Mouse (Mus musculus) cerebellum, adult 11-12 months (tissue): Measurements from ENCODE around the gene A030005L19Rik.
"Not testable (repeated sequence)": the region's sequence is repeated elsewhere in the genome, so short reads cannot be mapped to it uniquely, and the experiment has no call there.

ENCODE experiments used
- DNase-seq: peaks from one replicate; pipeline ENCODE4 v3.0.0; 2022

A030005L19Rik gene

DNA sequence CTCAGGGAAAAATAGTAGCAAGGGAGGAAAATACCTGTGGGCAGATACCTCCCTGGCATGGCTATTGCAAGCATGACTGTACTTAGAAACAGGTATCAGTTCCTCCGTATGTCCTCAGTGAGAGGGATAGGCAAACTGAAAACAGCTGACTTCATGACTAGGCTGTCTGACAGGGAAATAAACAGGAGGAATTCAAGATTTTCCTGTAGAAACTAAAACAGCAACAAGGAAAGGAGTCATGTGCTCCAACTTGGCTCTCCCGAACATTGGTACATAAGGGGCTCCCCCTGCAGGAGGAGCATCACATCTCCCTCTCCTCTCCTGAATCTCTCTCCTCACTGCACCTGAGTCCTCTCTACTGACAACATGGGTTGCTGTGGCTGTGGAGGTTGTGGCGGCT lies at the start of gene A030005L19Rik:
A030005L19Rik (plus strand) TSS at position 301 of the 400 bp plus-strand sequence.
- no peak for DNase-seq

DNA sequence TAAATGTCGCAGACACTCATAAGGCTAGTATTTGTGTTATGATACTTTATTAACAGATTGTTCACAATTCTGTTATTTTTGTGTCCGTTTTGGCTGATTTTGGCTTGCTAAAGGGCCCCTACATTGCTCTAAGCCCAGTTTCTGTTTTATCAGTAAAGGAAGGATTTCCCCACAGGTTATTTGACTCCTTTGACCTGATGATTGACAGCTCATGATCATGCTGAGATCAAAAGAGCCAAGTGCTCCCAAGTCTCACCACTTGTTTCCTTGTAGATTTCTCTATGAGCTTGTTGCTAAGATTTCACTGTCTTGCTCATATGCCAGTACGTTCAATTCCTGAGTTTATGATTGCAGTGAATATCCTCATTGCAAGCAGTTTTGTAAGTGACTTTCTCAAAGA lies 42.9 kb upstream of the A030005L19Rik start:
- DNase-seq: no peak

DNA sequence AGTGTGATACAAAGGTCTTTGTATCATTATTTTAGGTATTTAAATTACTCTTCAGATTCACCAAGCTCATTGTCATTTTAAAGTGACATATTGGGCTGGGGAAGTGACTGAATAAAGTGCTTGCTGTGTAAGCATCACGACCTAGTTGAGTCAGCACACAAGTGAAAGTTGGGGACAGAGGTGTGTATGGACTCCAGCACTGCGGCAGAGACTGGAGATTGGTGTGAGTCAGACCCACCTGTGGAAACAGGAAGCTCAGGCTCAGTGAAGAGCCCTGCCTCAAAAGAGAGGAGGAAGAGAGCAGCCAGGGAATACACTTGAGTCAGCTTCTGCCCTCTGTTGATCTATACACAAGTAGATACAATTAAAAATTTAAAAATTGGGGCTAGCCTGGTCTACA lies 34.0 kb upstream of the A030005L19Rik start:
- no peak for DNase-seq

DNA sequence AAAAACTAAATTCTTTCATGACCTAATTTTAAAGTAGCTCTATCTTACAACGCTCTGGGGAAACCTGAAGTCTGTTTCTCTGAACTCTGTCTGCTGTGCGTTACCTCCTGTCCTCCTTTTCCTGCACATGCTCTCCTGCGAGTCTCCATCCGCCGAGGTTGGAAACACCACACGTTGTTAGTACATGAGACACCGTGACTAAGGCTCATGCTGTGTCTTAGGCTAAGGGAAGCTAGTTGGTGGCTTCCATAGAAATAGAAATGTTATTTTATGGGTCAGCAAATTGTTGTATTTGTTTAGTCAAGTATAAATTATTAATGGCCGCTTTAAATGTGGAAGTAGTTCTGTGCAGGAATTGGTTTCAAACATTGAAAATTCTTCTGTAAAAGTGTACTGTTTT lies 32.9 kb upstream of the A030005L19Rik start:
- DNase-seq: no peak

DNA sequence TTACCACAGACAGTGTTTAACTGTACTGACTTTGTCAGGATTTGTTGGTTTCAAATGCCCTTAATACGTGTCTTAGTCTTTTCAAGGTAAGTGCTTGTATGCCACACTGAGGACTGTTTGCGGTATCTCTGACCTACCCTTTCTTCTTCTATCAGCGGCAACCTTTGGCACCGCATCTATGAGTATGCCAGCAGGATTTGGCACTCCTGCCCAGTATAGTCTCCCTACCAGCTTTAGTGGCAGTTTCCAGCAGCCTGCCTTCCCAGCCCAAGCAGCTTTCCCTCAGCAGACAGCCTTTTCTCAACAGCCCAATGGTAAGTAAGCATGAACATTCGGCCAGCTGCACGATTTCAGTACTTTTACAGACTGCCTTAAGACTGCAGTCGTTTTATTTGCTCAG lies 19.9 kb upstream of the A030005L19Rik start:
- DNase-seq: no peak

DNA sequence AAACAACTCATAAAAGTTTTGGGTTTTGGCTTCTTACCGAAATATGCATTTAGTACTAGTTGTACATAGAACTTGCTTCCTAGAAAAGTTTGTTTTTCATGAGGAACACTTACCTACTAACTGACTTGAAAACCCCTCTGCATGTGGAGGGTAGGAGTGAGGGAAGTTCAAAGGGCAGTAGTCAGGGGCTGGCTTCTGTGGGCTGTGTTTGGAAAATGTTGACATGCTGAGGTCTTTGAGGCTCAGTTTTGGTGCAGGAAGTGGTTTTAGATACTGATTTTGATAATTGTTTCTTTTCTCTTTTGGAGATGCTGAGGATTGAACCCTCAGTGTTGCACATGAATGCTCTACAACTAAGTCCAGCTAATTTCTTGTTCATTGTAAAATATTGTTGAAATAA lies 12.6 kb upstream of the A030005L19Rik start:
- no peak for DNase-seq

DNA sequence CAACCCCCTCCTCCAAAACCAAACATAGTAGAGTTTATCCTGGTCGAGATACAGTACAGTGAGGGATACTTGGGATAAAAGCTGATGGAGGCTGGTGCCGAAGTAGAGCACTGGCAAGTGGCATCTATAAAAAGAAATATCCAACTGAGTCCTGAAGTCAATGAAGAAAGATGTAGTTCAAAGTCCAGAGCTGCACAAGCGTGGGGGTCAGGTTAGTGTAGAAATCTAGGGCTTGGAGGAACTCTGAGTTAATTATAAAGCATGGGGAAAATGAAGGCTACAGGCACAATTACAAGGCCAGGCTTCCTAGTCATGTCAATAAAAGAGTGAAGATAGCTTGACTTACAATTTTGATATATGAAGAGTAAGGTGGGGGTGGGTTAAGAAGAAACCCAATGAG lies 11.9 kb upstream of the A030005L19Rik start:
- DNase-seq: no peak

DNA sequence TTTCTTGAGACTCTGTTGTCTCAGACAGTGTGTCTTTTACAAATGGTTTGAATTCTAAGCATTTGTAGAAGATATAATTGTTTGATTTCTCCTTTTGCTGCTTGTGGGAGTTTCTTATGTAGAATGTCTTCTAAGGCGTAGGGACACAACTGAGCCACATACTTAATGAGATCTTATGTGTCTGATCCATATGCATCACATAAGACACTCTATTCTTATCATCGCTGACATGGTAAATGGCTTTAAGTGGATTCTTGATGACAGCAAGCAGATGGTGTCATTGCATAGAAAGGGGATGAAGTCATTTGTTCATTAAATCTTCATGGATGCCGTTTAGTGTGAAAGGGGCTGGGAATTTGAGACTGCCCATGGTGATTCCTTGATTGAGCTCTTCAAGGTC lies 7.2 kb upstream of the A030005L19Rik start:
- no peak for DNase-seq

DNA sequence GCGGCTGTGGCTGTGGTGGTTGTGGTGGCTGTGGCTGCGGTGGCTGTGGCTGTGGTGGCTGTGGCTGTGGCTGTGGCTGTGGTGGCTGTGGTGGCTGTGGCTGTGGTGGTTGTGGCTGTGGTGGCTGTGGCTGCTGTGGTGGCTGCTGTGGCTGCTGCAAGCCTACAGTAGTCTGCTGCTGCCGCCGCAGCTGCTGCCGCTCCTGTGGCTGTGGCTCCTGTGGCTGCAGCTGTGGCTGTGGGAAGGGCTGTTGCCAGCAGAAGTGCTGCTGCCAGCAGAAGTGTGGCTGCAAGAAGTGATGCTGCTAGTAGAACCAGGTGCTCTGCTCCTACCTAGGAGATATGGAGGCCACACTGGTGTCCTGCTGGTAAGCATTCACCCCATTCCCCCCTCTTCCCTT lies 309 bp downstream of the A030005L19Rik start:
- DNase-seq: not testable (repeated sequence)

DNA sequence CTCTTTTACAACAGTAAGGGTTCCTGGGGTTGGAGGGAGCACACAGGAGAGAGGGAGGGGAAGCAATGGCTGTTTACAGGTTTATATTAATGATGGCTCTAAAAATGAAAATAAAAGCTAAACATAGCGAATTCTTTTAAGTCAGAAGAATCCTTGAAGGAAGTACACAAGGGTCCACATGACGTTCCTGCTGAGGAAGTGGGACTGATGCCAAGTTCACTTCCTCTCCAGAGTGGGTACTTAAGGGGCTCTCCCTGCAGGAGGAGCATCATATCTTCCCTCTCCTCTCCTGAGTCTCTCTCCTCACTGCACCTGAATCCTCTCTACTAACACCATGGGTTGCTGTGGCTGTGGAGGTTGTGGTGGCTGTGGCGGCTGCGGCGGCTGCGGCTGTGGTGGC lies 11.5 kb downstream of the A030005L19Rik start, which contains the start of gene A030014E15Rik:
A030014E15Rik (plus strand) TSS at position 268 of the 400 bp plus-strand sequence.
- no peak for DNase-seq

DNA sequence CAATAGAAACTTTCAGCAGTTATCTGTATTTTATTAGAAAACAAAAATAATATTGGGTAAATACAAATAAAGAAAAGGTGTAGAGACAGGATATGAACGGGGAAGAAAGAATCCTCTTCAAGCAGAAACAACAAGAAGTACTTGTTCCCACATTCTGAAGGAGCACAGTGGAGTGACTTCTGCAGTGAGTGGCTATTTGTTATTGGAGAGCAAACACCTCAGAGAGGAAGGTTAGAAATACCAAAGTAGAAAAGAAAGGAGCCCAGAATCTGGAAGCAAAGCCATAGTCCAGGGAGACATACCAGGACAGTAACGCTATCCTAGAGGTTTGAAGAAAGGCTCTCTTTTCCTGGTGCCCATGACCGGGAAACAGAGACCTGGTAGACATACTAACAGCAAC lies 17.4 kb downstream of the A030005L19Rik start:
- DNase-seq: not testable (repeated sequence)

DNA sequence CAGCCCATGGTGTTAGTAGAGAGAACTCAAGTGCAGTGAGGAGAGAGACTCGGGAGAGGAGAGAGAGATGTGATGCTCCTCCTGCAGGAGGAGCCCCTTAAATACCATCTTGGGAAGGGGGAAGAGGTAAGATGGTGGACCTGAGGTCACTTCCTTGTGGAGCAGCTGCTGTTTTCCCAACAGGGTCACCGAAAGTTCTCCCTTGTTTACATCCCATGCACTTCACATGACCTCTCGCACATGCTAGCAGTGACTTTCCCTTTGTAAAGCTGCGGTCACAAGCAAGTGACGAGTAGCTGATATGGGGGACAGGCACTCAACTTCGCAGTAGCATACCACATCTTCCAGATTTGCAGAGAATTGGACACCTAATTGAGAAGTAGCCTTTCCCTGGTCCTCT lies 18.2 kb downstream of the A030005L19Rik start, which contains the start of gene Gm6217:
Gm6217 (minus strand) TSS at position 74 of the 400 bp plus-strand sequence.
- not testable (repeated sequence) for DNase-seq

DNA sequence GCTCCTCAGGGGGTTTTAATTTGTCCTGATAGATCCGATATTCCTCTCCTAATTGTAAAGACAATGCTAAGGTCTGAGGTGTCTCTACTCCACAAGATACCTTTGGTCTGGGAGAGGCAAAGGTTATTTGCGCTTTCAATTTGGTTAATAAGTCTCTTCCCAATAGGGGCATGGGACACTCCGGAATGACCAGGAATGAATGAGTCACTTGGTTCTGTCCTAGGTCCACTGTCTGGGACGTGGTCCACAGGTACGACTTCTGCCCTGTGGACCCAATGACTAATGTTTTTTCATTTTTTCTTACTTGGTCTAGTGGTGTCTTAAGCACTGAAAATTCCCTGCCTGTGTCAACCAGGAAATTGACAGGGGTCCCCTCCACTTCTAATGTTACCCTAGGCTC lies 25.5 kb downstream of the A030005L19Rik start:
- DNase-seq: no peak

DNA sequence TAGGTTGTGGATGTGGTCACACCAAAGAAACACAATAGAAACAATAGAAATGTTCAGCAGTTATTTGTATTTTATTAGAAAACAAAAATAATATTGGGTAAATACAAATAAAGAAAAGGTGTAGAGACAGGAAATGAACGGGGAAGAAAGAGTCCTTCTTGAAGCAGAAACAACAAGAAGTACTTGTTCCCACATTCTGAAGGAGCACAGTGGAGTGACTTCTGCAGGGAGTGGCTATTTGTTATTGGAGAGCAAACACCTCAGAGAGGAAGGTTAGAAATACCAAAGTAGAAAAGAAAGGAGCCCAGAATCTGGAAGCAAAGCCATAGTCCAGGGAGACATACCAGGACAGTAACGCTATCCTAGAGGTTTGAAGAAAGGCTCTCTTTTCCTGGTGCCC lies 29.4 kb downstream of the A030005L19Rik start:
- DNase-seq: not testable (repeated sequence)

DNA sequence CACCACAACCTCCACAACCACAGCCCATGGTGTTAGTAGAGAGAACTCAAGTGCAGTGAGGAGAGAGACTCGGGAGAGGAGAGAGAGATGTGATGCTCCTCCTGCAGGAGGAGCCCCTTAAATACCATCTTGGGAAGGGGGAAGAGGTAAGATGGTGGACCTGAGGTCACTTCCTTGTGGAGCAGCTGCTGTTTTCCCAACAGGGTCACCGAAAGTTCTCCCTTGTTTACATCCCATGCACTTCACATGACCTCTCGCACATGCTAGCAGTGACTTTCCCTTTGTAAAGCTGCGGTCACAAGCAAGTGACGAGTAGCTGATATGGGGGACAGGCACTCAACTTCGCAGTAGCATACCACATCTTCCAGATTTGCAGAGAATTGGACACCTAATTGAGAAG lies 30.2 kb downstream of the A030005L19Rik start, which contains the start of gene A030003K21Rik:
A030003K21Rik (minus strand) TSS at position 94 of the 400 bp plus-strand sequence.
- not testable (repeated sequence) for DNase-seq

DNA sequence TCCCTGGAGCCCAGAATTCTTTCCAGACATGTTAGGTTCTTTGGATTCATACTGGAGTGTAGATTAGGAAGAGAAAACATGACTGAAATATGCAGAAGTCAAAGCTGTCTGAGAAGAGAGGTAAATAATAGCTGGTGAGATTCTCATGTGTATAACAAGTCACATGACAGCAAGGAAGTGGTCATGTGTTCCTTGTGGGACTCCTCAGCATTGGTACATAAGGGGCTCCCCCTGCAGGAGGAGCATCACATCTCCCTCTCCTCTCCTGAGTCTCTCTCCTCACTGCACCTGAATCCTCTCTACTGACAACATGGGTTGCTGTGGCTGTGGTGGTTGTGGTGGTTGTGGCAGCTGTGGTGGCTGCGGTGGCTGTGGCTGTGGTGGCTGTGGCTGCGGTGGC lies 32.9 kb downstream of the A030005L19Rik start:
- not testable (repeated sequence) for DNase-seq

DNA sequence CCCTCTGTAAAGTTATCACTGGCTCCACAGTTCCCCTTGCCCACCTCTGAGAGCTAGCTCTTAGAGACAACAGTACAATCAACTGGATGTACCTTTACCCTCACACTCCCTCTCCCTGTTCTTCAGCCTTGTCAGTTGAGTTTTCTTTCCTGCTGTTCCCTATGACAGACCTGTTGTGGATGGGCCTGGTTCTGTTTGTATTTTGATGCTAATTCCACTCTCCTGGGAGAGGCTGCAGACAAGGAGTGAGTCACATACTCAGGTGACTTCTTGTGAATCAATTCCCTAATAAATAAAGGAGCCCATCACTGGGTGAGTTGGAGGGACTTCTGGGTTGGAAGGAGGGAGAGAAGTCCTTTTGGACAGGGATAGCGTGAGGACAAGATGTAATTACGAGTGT lies 35.5 kb downstream of the A030005L19Rik start:
- DNase-seq: no peak

DNA sequence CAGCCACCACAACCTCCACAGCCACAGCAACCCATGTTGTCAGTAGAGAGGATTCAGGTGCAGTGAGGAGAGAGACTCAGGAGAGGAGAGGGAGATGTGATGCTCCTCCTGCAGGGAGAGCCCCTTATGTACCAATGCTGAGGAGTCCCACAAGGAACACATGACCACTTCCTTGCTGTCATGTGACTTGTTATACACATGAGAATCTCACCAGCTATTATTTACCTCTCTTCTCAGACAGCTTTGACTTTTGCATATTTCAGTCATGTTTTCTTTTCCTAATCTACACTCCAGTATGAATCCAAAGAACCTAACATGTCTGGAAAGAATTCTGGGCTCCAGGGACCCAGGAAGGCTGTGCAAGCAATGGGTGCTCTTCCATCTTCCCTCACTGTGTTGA lies 42.8 kb downstream of the A030005L19Rik start, which contains the start of gene Gm7544:
Gm7544 (minus strand) TSS at position 101 of the 400 bp plus-strand sequence.
- DNase-seq: not testable (repeated sequence)

DNA sequence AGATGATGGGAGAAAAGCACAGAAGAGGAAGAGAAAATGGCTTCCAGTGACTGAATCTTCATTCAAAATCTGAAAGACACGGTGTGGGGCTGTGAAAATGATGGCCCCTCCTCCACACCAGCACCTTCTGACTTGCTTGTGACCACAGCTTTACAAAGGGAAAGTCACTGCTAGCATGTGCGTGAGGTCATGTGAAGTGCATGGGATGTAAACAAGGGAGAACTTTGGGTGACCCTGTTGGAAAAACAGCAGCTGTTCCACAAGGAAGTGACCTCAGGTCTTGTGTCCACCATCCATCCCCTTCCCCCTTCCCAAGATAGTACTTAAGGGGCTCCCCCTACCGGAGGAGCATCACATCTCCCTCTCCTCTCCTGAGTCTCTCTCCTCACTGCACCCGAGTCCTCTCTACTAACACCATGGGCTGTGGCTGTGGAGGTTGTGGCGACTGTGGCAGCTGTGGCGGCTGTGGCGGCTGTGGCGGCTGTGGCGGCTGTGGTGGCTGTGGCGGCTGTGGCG lies 46.8 kb downstream of the A030005L19Rik start, which contains the start of gene Gm47955:
Gm47955 (plus strand) TSS at position 417 of the 516 bp plus-strand sequence.
- DNase-seq: no peak
